Mouse (Mus musculus): Measurements from ENCODE around the gene Col6a2. TPM values are rescaled to one million over a fixed set of nuclear protein-coding genes. Genes with fewer than 3 reads are reported as not detected.

Gene Col6a2
- 5.5 and 9.5 TPM in 2 replicates for polyA plus RNA-seq (2016; fragmentation: Nextera tagmentation; extraction: Ambion mirVana)

DNA sequence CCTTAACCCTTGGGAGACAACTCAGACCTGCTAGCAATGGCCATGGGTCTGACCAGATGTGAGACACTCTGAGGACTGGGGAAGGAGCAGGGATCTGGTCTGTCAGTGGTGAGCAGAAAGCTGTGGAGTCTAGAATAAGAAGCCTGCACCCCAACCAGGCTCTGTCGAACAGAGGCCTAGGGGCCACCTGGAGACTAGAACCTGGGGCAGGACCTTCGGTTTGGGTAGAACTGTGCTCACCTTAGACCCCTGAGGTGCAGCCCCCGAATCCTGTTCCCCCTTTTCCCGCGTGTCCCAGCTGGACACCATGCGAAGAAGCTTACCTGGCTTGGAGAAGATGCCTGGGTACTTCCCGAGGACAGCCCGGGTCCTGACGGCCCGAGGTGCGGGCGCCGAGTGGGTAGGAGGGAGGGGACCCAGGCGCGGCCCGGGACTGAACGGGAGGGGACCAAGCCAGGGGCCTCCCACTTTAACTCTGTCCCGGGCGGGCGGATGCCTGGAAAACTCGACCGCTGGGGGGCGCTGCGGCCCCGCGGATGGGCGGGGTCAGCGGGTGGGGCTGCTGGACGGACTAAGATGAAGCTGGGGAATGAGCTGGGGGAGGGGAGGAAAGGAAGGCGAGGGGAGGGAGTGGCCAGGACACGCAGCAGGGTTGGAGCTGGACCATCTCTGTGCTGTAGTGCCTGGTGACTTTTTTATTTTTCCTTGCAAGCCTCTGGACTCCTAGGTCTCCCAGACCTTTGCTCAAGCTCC lies at the start of gene Col6a2:
Gene Col6a2 (minus strand): TSS at position 703 of the 753 bp plus-strand sequence.
- 3% methylated on average over 31 of the region's 31 CpGs for WGBS
- H3K4me3 ChIP-seq: peak within 1 kb of the TSS; percentile 59
- no peaks in the 10 kb centered on the region for H3K36me3 ChIP-seq
- H3K9me3 ChIP-seq (replicated peaks): no peaks in the 10 kb centered on the region
- peaks cover 17% of the 10 kb centered on the region for H3K4me1 ChIP-seq
- H3K27ac ChIP-seq: peak within 1 kb of the TSS; percentile 87
- DNase-seq (ENCODE audit: low spot score): peak; percentile 98
- peaks cover 14% of the 10 kb centered on the region; the same call in 1 of the 2 replicates for H3K27me3 ChIP-seq (ENCODE audit: low read depth, poor library complexity, severe bottlenecking)

DNA sequence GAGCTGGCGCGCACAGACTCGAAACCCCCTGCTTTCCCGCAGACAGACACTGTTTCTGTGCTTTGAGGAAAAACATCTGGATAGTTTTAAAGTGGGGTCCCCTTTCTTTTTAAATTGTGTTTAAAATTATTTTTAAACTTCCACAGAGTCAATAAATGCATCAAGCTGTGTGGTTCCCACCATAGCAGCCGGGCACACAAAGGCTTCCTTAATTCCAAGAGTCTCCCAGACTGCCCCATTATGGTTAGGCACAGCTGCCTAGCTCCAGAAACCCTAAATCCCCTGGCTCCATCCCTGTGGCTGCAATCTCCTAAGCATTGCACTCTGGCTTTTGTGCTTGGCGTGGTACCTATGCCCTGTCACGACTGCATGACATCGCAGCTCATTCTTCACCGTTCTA lies 48.5 kb upstream of the Col6a2 start:
- no peak overlapping the region for H3K27ac ChIP-seq
- 88% methylated on average over 9 of the region's 9 CpGs for WGBS
- H3K4me1 ChIP-seq: no peaks in the 10 kb centered on the region
- no peaks in the 10 kb centered on the region for H3K9me3 ChIP-seq (replicated peaks)
- no peak overlapping the region for H3K4me3 ChIP-seq
- no peaks in the 10 kb centered on the region for H3K27me3 ChIP-seq (ENCODE audit: low read depth, poor library complexity, severe bottlenecking)
- DNase-seq (ENCODE audit: low spot score): no peak
- no peaks in the 10 kb centered on the region for H3K36me3 ChIP-seq

DNA sequence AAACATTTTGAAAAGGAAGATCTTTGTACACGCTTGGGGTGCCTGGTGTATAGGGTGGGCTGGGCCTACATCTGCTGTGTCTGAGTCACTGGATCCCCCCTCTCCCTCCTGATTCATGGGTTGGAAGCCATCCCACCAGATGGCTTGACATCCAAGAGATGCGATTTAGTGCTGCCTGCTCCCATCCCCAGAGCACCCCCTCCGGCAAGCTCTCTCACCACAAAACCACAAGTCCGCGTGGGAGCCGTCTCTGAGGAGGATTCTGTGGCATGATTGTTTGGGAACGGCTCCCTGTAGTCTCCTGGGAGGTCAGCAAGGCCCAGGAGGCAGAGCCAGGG lies 45.5 kb upstream of the Col6a2 start:
- Histone ChIP-seq H3K27me3 (ENCODE audit: low read depth, poor library complexity, severe bottlenecking) (no peaks in the 10 kb centered on the region), H3K4me3 (no peak overlapping the region), H3K27ac (no peak overlapping the region), H3K4me1 (no peaks in the 10 kb centered on the region), H3K9me3 (replicated peaks) (no peaks in the 10 kb centered on the region), H3K36me3 (no peaks in the 10 kb centered on the region)
- DNase-seq (ENCODE audit: low spot score): no peak
- WGBS: 73% methylated on average over 7 of the region's 7 CpGs

GRCm38 (mm10) chr10:76668261-76668946 lies 45.0 kb upstream of the Col6a2 start:
- H3K27me3 ChIP-seq (ENCODE audit: low read depth, poor library complexity, severe bottlenecking): no peaks in the 10 kb centered on the region
- H3K4me3 ChIP-seq: no peak overlapping the region
- no peak for DNase-seq (ENCODE audit: low spot score)
- H3K27ac ChIP-seq: no peak overlapping the region
- H3K4me1 ChIP-seq: no peaks in the 10 kb centered on the region
- H3K36me3 ChIP-seq: no peaks in the 10 kb centered on the region
- no peaks in the 10 kb centered on the region for H3K9me3 ChIP-seq (replicated peaks)
- 95% methylated on average over 4 of the region's 4 CpGs for WGBS

GRCm38 (mm10) chr10:76667197-76667805 lies 43.9 kb upstream of the Col6a2 start:
- WGBS: 97% methylated on average over 1 of the region's 1 CpGs

GRCm38 (mm10) chr10:76665551-76665950 lies 42.1 kb upstream of the Col6a2 start:
- H3K27ac ChIP-seq: no peak overlapping the region
- 91% methylated on average over 11 of the region's 11 CpGs for WGBS
- no peaks in the 10 kb centered on the region for H3K9me3 ChIP-seq (replicated peaks)
- no peaks in the 10 kb centered on the region for H3K27me3 ChIP-seq (ENCODE audit: low read depth, poor library complexity, severe bottlenecking)
- no peaks in the 10 kb centered on the region for H3K4me1 ChIP-seq
- H3K4me3 ChIP-seq: no peak overlapping the region
- H3K36me3 ChIP-seq: no peaks in the 10 kb centered on the region
- DNase-seq (ENCODE audit: low spot score): no peak

More at GRCm38 (mm10) chr10:76667197-76667805, 43.9 kb upstream of the Col6a2 start:
- no peak for DNase-seq (ENCODE audit: low spot score)
- no peaks in the 10 kb centered on the region for H3K9me3 ChIP-seq (replicated peaks)
- no peak overlapping the region for H3K4me3 ChIP-seq
- H3K27ac ChIP-seq: no peak overlapping the region
- no peaks in the 10 kb centered on the region for H3K27me3 ChIP-seq (ENCODE audit: low read depth, poor library complexity, severe bottlenecking)
- no peaks in the 10 kb centered on the region for H3K36me3 ChIP-seq
- H3K4me1 ChIP-seq: no peaks in the 10 kb centered on the region

- no peak overlapping the region for H3K27ac ChIP-seq
- no peaks in the 10 kb centered on the region for H3K27me3 ChIP-seq (ENCODE audit: low read depth, poor library complexity, severe bottlenecking)
- no peaks in the 10 kb centered on the region for H3K4me1 ChIP-seq
- H3K9me3 ChIP-seq (replicated peaks): no peaks in the 10 kb centered on the region
- H3K4me3 ChIP-seq: no peak overlapping the region
- no peak for DNase-seq (ENCODE audit: low spot score)
- WGBS: 78% methylated on average over 20 of the region's 20 CpGs
- no peaks in the 10 kb centered on the region for H3K36me3 ChIP-seq
Measured at GRCm38 (mm10) chr10:76664156-76665115, 41.0 kb upstream of the Col6a2 start.

- Histone ChIP-seq H3K27ac (no peak overlapping the region), H3K4me3 (no peak overlapping the region), H3K27me3 (ENCODE audit: low read depth, poor library complexity, severe bottlenecking) (no peaks in the 10 kb centered on the region), H3K4me1 (peaks cover 22% of the 10 kb centered on the region), H3K9me3 (replicated peaks) (no peaks in the 10 kb centered on the region), H3K36me3 (no peaks in the 10 kb centered on the region)
- no peak for DNase-seq (ENCODE audit: low spot score)
- 81% methylated on average over 11 of the region's 11 CpGs for WGBS
Measured at GRCm38 (mm10) chr10:76653345-76654336, 30.2 kb upstream of the Col6a2 start.

- no peaks in the 10 kb centered on the region for H3K36me3 ChIP-seq
- no peaks in the 10 kb centered on the region for H3K27me3 ChIP-seq (ENCODE audit: low read depth, poor library complexity, severe bottlenecking)
- peak; percentile 52 for DNase-seq (ENCODE audit: low spot score)
- 46% methylated on average over 12 of the region's 12 CpGs for WGBS
- peak overlapping the region; percentile 18; the same call in 1 of the 2 replicates for H3K4me3 ChIP-seq
- peaks cover 22% of the 10 kb centered on the region for H3K4me1 ChIP-seq
- peak overlapping the region; percentile 82 for H3K27ac ChIP-seq
- H3K9me3 ChIP-seq (replicated peaks): no peaks in the 10 kb centered on the region
Measured at GRCm38 (mm10) chr10:76650662-76651342, 27.4 kb upstream of the Col6a2 start.

- Histone ChIP-seq H3K9me3 (replicated peaks) (no peaks in the 10 kb centered on the region), H3K27ac (no peak overlapping the region), H3K4me3 (no peak overlapping the region), H3K27me3 (ENCODE audit: low read depth, poor library complexity, severe bottlenecking) (no peaks in the 10 kb centered on the region), H3K4me1 (peaks cover 22% of the 10 kb centered on the region), H3K36me3 (no peaks in the 10 kb centered on the region)
- 93% methylated on average over 10 of the region's 10 CpGs for WGBS
- DNase-seq (ENCODE audit: low spot score): no peak
Measured at GRCm38 (mm10) chr10:76648738-76649137, 25.3 kb upstream of the Col6a2 start.

DNA sequence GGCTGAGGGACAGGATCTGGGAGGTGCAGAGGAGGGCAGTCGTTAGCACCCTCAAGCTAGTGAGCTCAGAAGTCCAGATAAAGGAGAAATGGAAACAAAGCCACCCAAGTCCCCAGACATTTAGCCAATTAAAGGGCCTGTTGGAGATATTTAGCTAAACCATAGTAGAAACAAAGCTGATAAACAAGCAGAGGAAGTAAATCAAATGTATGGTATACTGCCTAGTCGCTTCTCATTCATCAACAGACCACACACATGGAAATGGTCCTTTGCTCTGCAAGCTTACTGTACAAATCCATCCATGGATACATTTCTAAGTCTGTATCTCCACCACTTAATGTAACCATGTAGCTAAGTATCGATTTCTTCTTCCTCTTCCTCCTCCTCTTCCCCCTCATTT lies 24.0 kb upstream of the Col6a2 start:
- DNase-seq (ENCODE audit: low spot score): no peak
- no peak overlapping the region for H3K27ac ChIP-seq
- WGBS: 82% methylated on average over 3 of the region's 3 CpGs

More for the DNA sequence above, 24.0 kb upstream of the Col6a2 start:
- Histone ChIP-seq H3K27me3 (ENCODE audit: low read depth, poor library complexity, severe bottlenecking) (no peaks in the 10 kb centered on the region), H3K9me3 (replicated peaks) (no peaks in the 10 kb centered on the region), H3K4me1 (peaks cover 26% of the 10 kb centered on the region), H3K36me3 (no peaks in the 10 kb centered on the region), H3K4me3 (no peak overlapping the region)

Measured in limb, embryonic 10.5 days (tissue).